Mouse (Mus musculus): Measurements from ENCODE around the gene Rpl13a. TPM values are rescaled to one million over a fixed set of nuclear protein-coding genes. Genes with fewer than 3 reads are reported as not detected.

The Rpl13a gene
- polyA plus RNA-seq, 1 experiment from 2014 or later: 1,253 TPM

DNA sequence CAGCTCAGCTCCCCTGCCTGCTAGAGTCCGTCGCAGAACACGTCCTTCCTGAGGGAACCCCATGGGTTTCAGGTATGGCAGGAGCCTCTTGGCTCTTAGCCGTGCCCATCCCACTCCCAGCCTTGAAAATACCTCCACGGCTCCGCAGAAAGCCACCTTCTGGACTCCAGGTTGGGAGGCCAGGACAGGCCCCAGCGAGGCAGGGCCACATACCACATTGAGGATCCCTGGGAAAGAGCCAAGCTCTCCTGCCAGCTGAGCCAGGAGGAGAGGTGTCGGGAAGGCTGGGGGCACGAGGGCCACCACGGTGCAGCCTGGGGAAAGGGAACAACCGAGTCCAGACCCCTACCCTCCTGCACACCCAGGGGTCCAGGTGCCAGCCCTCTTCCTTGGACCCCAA lies 18.7 kb upstream of the Rpl13a start:
- 91% methylated on average over 11 of the region's 11 CpGs for WGBS
- H3K4me1 ChIP-seq (ENCODE audit: control insufficient read depth, insufficient read depth, low read length): 0 out of 2 replicates have a peak, but pooled peaks cover 4% of the 10 kb centered on the region

GRCm38 (mm10) chr7:45145460-45145859 lies 16.9 kb upstream of the Rpl13a start:
- ATAC-seq (no peak), DNase-seq (ENCODE audit: low spot score) (no peak)
- no peaks in the 10 kb centered on the region for H3K27me3 ChIP-seq (replicated peaks; ENCODE audit: control insufficient read depth, insufficient read depth, low read length)
- no peak overlapping the region for H3K4me3 ChIP-seq (ENCODE audit: low read depth, low read length)
- H3K4me1 ChIP-seq (ENCODE audit: control insufficient read depth, insufficient read depth, low read length): no peaks in the 10 kb centered on the region
- WGBS: 93% methylated on average over 8 of the region's 8 CpGs
- H3K27ac ChIP-seq (ENCODE audit: low read depth, low read length): no peak overlapping the region
- no peak overlapping the region for H3K4me2 ChIP-seq (ENCODE audit: low read length)
- H3K9me3 ChIP-seq (replicated peaks; ENCODE audit: control insufficient read depth, low read length): no peaks in the 10 kb centered on the region
- H3K9ac ChIP-seq (ENCODE audit: low read length): no peak overlapping the region
- H3K36me3 ChIP-seq (ENCODE audit: control insufficient read depth, insufficient read depth, low read length): 0 out of 2 replicates have a peak, but pooled peaks cover 19% of the 10 kb centered on the region

More for the DNA sequence above, 18.7 kb upstream of the Rpl13a start:
- Histone ChIP-seq H3K27ac (ENCODE audit: low read depth, low read length) (no peak overlapping the region), H3K27me3 (replicated peaks; ENCODE audit: control insufficient read depth, insufficient read depth, low read length) (no peaks in the 10 kb centered on the region), H3K9me3 (replicated peaks; ENCODE audit: control insufficient read depth, low read length) (no peaks in the 10 kb centered on the region), H3K4me3 (ENCODE audit: low read depth, low read length) (no peak overlapping the region), H3K9ac (ENCODE audit: low read length) (no peak overlapping the region), H3K4me2 (ENCODE audit: low read length) (no peak overlapping the region), H3K36me3 (ENCODE audit: control insufficient read depth, insufficient read depth, low read length) (0 out of 2 replicates have a peak, but pooled peaks cover 19% of the 10 kb centered on the region)
- ATAC-seq (no peak), DNase-seq (ENCODE audit: low spot score) (no peak)

- Histone ChIP-seq H3K9ac (ENCODE audit: low read length) (no peak overlapping the region), H3K27ac (ENCODE audit: low read depth, low read length) (no peak overlapping the region), H3K36me3 (ENCODE audit: control insufficient read depth, insufficient read depth, low read length) (0 out of 2 replicates have a peak, but pooled peaks cover 19% of the 10 kb centered on the region), H3K4me1 (ENCODE audit: control insufficient read depth, insufficient read depth, low read length) (no peaks in the 10 kb centered on the region), H3K27me3 (replicated peaks; ENCODE audit: control insufficient read depth, insufficient read depth, low read length) (no peaks in the 10 kb centered on the region), H3K4me2 (ENCODE audit: low read length) (no peak overlapping the region), H3K4me3 (ENCODE audit: low read depth, low read length) (no peak overlapping the region), H3K9me3 (replicated peaks; ENCODE audit: control insufficient read depth, low read length) (no peaks in the 10 kb centered on the region)
- ATAC-seq (no peak), DNase-seq (ENCODE audit: low spot score) (no peak)
- 88% methylated on average over 13 of the region's 13 CpGs for WGBS
Observed at GRCm38 (mm10) chr7:45144368-45145174, 16.0 kb upstream of the Rpl13a start.

GRCm38 (mm10) chr7:45141914-45142313 lies 13.4 kb upstream of the Rpl13a start:
- H3K4me3 ChIP-seq (ENCODE audit: low read depth, low read length): no peak overlapping the region
- 95% methylated on average over 5 of the region's 5 CpGs for WGBS

GRCm38 (mm10) chr7:45141319-45141718 lies 12.8 kb upstream of the Rpl13a start:
- no peak overlapping the region for H3K4me2 ChIP-seq (ENCODE audit: low read length)
- ATAC-seq (no peak), DNase-seq (ENCODE audit: low spot score) (no peak)
- H3K27ac ChIP-seq (ENCODE audit: low read depth, low read length): no peak overlapping the region
- H3K4me1 ChIP-seq (ENCODE audit: control insufficient read depth, insufficient read depth, low read length): no peaks in the 10 kb centered on the region
- H3K9me3 ChIP-seq (replicated peaks; ENCODE audit: control insufficient read depth, low read length): no peaks in the 10 kb centered on the region
- WGBS: 84% methylated on average over 3 of the region's 3 CpGs
- H3K4me3 ChIP-seq (ENCODE audit: low read depth, low read length): no peak overlapping the region
- H3K27me3 ChIP-seq (replicated peaks; ENCODE audit: control insufficient read depth, insufficient read depth, low read length): no peaks in the 10 kb centered on the region
- 0 out of 2 replicates have a peak, but pooled peaks cover 14% of the 10 kb centered on the region for H3K36me3 ChIP-seq (ENCODE audit: control insufficient read depth, insufficient read depth, low read length)
- H3K9ac ChIP-seq (ENCODE audit: low read length): no peak overlapping the region

More at GRCm38 (mm10) chr7:45141914-45142313, 13.4 kb upstream of the Rpl13a start:
- no peak for ATAC-seq
- no peak overlapping the region for H3K27ac ChIP-seq (ENCODE audit: low read depth, low read length)
- H3K9ac ChIP-seq (ENCODE audit: low read length): no peak overlapping the region
- no peak overlapping the region for H3K4me2 ChIP-seq (ENCODE audit: low read length)
- H3K9me3 ChIP-seq (replicated peaks; ENCODE audit: control insufficient read depth, low read length): no peaks in the 10 kb centered on the region
- 0 out of 2 replicates have a peak, but pooled peaks cover 14% of the 10 kb centered on the region for H3K36me3 ChIP-seq (ENCODE audit: control insufficient read depth, insufficient read depth, low read length)
- H3K27me3 ChIP-seq (replicated peaks; ENCODE audit: control insufficient read depth, insufficient read depth, low read length): no peaks in the 10 kb centered on the region
- no peaks in the 10 kb centered on the region for H3K4me1 ChIP-seq (ENCODE audit: control insufficient read depth, insufficient read depth, low read length)
- no peak for DNase-seq (ENCODE audit: low spot score)

DNA sequence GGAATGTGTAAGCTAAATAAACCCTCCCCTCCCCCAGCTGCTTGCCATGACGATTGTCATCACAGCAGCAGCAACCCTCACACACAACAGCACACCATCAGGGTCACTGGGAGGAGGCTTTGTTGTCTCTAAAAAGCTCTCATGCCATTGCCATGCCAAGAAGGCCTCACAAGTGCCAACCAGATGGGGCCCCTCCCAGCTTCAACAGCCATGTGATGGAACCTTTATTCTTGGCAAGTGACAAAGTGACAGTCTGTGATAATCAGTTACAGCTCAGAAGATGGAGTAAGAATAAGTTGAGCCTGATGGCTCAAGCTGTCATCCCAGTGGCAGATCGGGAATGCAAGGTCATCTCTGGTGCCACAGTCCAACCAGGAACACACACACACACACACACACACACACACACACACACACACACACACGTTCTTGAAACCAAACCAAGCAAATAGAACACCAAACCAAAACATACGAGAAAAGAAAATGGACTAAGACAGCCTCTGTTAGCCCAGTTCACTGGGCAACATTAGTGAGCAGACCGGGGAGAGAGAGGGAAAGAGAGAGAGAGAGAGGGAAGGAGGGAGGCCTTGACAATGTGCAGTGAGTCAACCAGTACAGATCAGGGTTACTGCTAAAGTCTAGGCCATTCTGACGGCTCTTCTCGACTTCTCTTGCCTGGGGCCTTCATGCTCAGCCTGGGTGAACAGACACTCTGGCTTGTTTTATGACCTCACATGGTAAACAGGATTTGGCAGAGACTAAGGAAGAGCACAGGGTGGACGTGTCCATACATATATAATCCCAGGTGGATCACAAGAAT lies 11.6 kb upstream of the Rpl13a start:
- Histone ChIP-seq H3K4me3 (ENCODE audit: low read depth, low read length) (no peak overlapping the region), H3K9me3 (replicated peaks; ENCODE audit: control insufficient read depth, low read length) (no peaks in the 10 kb centered on the region), H3K4me2 (ENCODE audit: low read length) (no peak overlapping the region), H3K36me3 (ENCODE audit: control insufficient read depth, insufficient read depth, low read length) (0 out of 2 replicates have a peak, but pooled peaks cover 11% of the 10 kb centered on the region), H3K27me3 (replicated peaks; ENCODE audit: control insufficient read depth, insufficient read depth, low read length) (no peaks in the 10 kb centered on the region), H3K9ac (ENCODE audit: low read length) (no peak overlapping the region), H3K4me1 (ENCODE audit: control insufficient read depth, insufficient read depth, low read length) (0 out of 2 replicates have a peak, but pooled peaks cover 3% of the 10 kb centered on the region), H3K27ac (ENCODE audit: low read depth, low read length) (peak overlapping the region; percentile 44; the same call in 1 of the 2 replicates)
- WGBS: 80% methylated on average over 8 of the region's 8 CpGs
- DNase-seq (ENCODE audit: low spot score) (peak; percentile 44), ATAC-seq (no peak)

- 0 out of 2 replicates have a peak, but pooled peaks cover 3% of the 10 kb centered on the region for H3K36me3 ChIP-seq (ENCODE audit: control insufficient read depth, insufficient read depth, low read length)
- 0 out of 2 replicates have a peak, but pooled peaks cover 3% of the 10 kb centered on the region for H3K4me1 ChIP-seq (ENCODE audit: control insufficient read depth, insufficient read depth, low read length)
- no peak for ATAC-seq
- no peak overlapping the region for H3K4me2 ChIP-seq (ENCODE audit: low read length)
- no peak overlapping the region for H3K9ac ChIP-seq (ENCODE audit: low read length)
- H3K4me3 ChIP-seq (ENCODE audit: low read depth, low read length): no peak overlapping the region
- H3K27ac ChIP-seq (ENCODE audit: low read depth, low read length): no peak overlapping the region
- H3K9me3 ChIP-seq (replicated peaks; ENCODE audit: control insufficient read depth, low read length): peaks cover under 1% of the 10 kb centered on the region; the same call in 1 of the 2 replicates
- no peak for DNase-seq (ENCODE audit: low spot score)
- no peaks in the 10 kb centered on the region for H3K27me3 ChIP-seq (replicated peaks; ENCODE audit: control insufficient read depth, insufficient read depth, low read length)
- WGBS: 81% methylated on average over 1 of the region's 1 CpGs
Observed at GRCm38 (mm10) chr7:45138403-45138802, 9.8 kb upstream of the Rpl13a start.

GRCm38 (mm10) chr7:45137171-45138006 lies 8.8 kb upstream of the Rpl13a start:
- WGBS: 89% methylated on average over 12 of the region's 12 CpGs

More at GRCm38 (mm10) chr7:45137171-45138006, 8.8 kb upstream of the Rpl13a start:
- 0 out of 2 replicates have a peak, but pooled peaks cover 3% of the 10 kb centered on the region for H3K4me1 ChIP-seq (ENCODE audit: control insufficient read depth, insufficient read depth, low read length)
- H3K4me3 ChIP-seq (ENCODE audit: low read depth, low read length): no peak overlapping the region
- ATAC-seq (no peak), DNase-seq (ENCODE audit: low spot score) (no peak)
- no peak overlapping the region for H3K4me2 ChIP-seq (ENCODE audit: low read length)
- H3K9me3 ChIP-seq (replicated peaks; ENCODE audit: control insufficient read depth, low read length): peaks cover 3% of the 10 kb centered on the region; the same call in 1 of the 2 replicates
- H3K36me3 ChIP-seq (ENCODE audit: control insufficient read depth, insufficient read depth, low read length): 0 out of 2 replicates have a peak, but pooled peaks cover under 1% of the 10 kb centered on the region
- no peak overlapping the region for H3K27ac ChIP-seq (ENCODE audit: low read depth, low read length)
- H3K27me3 ChIP-seq (replicated peaks; ENCODE audit: control insufficient read depth, insufficient read depth, low read length): no peaks in the 10 kb centered on the region
- H3K9ac ChIP-seq (ENCODE audit: low read length): no peak overlapping the region
